Mouse (Mus musculus): ENCODE measurements around the gene Lrp5. TPM values are rescaled to one million over a fixed set of nuclear protein-coding genes. Genes with fewer than 3 reads are reported as not detected.

Gene Lrp5
- total and polyA plus RNA-seq, 2 experiments from 2014 or later = 1.1 to 17.6 TPM

- 90% methylated on average over 8 of the region's 8 CpGs for WGBS
- no peak overlapping the region for H3K9ac ChIP-seq (replicated peaks; ENCODE audit: low read length)
These were observed 9.6 kb upstream of the Lrp5 start for GRCm38 (mm10) chr19:3695976-3696375.

GRCm38 (mm10) chr19:3695471-3695870 lies 9.1 kb upstream of the Lrp5 start:
- H3K36me3 ChIP-seq (ENCODE audit: insufficient read depth, low read length) = no peaks in the 10 kb centered on the region
- DNase-seq (ENCODE audit: low spot score) (no peak), ATAC-seq (no peak)
- H3K9ac ChIP-seq (replicated peaks; ENCODE audit: low read length) = no peak overlapping the region
- no peaks in the 10 kb centered on the region for H3K9me3 ChIP-seq (ENCODE audit: low read length)
- no peak overlapping the region for H3K4me3 ChIP-seq (ENCODE audit: low read length)
- H3K27me3 ChIP-seq (ENCODE audit: insufficient read depth, low read length) = no peaks in the 10 kb centered on the region
- H3K27ac ChIP-seq = no peak overlapping the region
- no peak overlapping the region for H3K4me2 ChIP-seq (ENCODE audit: low read depth, low read length)
- TF ChIP-seq CTCF (IDR thresholded peaks at IDR 0.05; ENCODE audit: low read depth) = no peak
- H3K4me1 ChIP-seq (ENCODE audit: insufficient read depth, low read length) = no peaks in the 10 kb centered on the region
- 83% methylated on average over 4 of the region's 4 CpGs for WGBS

More at GRCm38 (mm10) chr19:3695976-3696375, 9.6 kb upstream of the Lrp5 start:
- H3K27ac ChIP-seq = no peak overlapping the region
- DNase-seq (ENCODE audit: low spot score) (no peak), ATAC-seq (no peak)
- H3K36me3 ChIP-seq (ENCODE audit: insufficient read depth, low read length) = no peaks in the 10 kb centered on the region
- H3K4me3 ChIP-seq (ENCODE audit: low read length) = no peak overlapping the region
- H3K9me3 ChIP-seq (ENCODE audit: low read length) = no peaks in the 10 kb centered on the region
- no peaks in the 10 kb centered on the region for H3K27me3 ChIP-seq (ENCODE audit: insufficient read depth, low read length)
- no peak for TF ChIP-seq CTCF (IDR thresholded peaks at IDR 0.05; ENCODE audit: low read depth)
- H3K4me1 ChIP-seq (ENCODE audit: insufficient read depth, low read length) = no peaks in the 10 kb centered on the region
- no peak overlapping the region for H3K4me2 ChIP-seq (ENCODE audit: low read depth, low read length)

GRCm38 (mm10) chr19:3695006-3695405 lies 8.6 kb upstream of the Lrp5 start:
- ATAC-seq (no peak), DNase-seq (ENCODE audit: low spot score) (no peak)
- Histone ChIP-seq H3K4me2 (ENCODE audit: low read depth, low read length) (no peak overlapping the region), H3K4me1 (ENCODE audit: insufficient read depth, low read length) (no peaks in the 10 kb centered on the region), H3K36me3 (ENCODE audit: insufficient read depth, low read length) (no peaks in the 10 kb centered on the region), H3K27me3 (ENCODE audit: insufficient read depth, low read length) (no peaks in the 10 kb centered on the region), H3K27ac (no peak overlapping the region), H3K4me3 (ENCODE audit: low read length) (no peak overlapping the region), H3K9me3 (ENCODE audit: low read length) (no peaks in the 10 kb centered on the region), H3K9ac (replicated peaks; ENCODE audit: low read length) (no peak overlapping the region)
- no peak for TF ChIP-seq CTCF (IDR thresholded peaks at IDR 0.05; ENCODE audit: low read depth)
- 42% methylated on average over 3 of the region's 3 CpGs for WGBS

GRCm38 (mm10) chr19:3694476-3694875 lies 8.1 kb upstream of the Lrp5 start:
- Histone ChIP-seq H3K4me1 (ENCODE audit: insufficient read depth, low read length) (no peaks in the 10 kb centered on the region), H3K4me2 (ENCODE audit: low read depth, low read length) (no peak overlapping the region), H3K4me3 (ENCODE audit: low read length) (no peak overlapping the region), H3K9ac (replicated peaks; ENCODE audit: low read length) (no peak overlapping the region), H3K27ac (no peak overlapping the region), H3K36me3 (ENCODE audit: insufficient read depth, low read length) (no peaks in the 10 kb centered on the region), H3K27me3 (ENCODE audit: insufficient read depth, low read length) (no peaks in the 10 kb centered on the region), H3K9me3 (ENCODE audit: low read length) (no peaks in the 10 kb centered on the region)
- no peak for TF ChIP-seq CTCF (IDR thresholded peaks at IDR 0.05; ENCODE audit: low read depth)
- no peak for DNase-seq (ENCODE audit: low spot score)
- WGBS = 80% methylated on average over 2 of the region's 2 CpGs
- no peak for ATAC-seq

DNA sequence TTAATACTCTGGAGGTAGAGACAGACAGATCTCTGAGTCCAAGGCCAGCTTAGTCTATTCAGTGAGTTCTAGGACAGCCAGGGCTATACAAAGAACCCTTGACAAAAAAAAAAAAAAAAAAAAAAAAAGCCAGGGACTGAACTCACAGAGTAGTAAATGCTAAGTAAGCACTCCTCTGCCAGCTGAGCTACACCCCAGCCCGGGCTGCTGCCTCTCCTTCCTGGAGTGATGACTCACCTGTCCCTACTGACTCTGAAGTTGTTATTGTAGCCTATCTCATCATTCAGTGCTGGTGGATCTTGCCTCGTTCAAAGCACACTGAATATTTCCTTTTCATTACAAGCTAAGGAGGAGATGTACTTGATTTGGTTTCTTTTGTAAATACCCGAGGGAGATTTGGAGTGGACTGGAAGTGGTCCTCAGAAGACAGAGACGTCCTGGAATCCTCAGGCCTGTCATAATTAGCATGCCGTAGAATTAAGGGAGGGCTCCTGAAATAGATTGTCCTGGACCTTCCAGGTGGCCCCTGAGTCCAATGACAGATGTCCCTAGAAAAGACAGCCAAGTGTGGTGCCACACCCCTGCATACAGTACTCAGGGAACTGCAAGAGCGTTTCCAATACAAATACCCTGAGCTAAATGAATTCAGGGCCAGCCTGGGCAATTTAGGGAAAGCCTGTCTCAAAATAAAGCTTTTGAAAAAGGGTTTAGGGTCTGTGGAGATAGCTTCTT lies 6.2 kb upstream of the Lrp5 start:
- H3K27ac ChIP-seq = no peak overlapping the region
- 0 out of 2 replicates have a peak, but pooled peaks cover 2% of the 10 kb centered on the region for H3K27me3 ChIP-seq (ENCODE audit: insufficient read depth, low read length)
- no peak for DNase-seq (ENCODE audit: low spot score)
- no peaks in the 10 kb centered on the region for H3K4me1 ChIP-seq (ENCODE audit: insufficient read depth, low read length)
- H3K4me3 ChIP-seq (ENCODE audit: low read length) = no peak overlapping the region
- H3K9me3 ChIP-seq (ENCODE audit: low read length) = no peaks in the 10 kb centered on the region
- 54% methylated on average over 6 of the region's 6 CpGs for WGBS
- no peak overlapping the region for H3K9ac ChIP-seq (replicated peaks; ENCODE audit: low read length)
- no peak for TF ChIP-seq CTCF (IDR thresholded peaks at IDR 0.05; ENCODE audit: low read depth)
- no peaks in the 10 kb centered on the region for H3K36me3 ChIP-seq (ENCODE audit: insufficient read depth, low read length)
- no peak overlapping the region for H3K4me2 ChIP-seq (ENCODE audit: low read depth, low read length)
- ATAC-seq = no peak

DNA sequence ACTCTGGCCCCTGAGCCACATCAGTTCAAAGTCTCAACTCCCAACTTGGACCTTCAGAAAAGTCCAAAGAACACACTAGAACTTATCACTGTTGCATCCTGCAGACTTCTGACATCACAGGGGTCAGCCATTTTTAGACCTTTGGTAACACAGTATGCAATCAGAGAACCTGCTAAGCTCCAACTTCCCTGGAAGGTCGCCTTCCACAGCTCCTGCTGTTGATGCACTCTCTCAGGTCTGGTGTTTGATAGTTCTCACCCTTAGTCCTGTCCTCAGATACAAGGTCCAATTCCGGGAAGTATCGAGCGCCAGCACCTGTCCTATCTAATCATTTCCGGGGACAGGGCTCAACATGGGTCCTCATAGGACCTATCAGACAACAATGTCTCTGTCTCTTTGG lies 5.0 kb upstream of the Lrp5 start:
- TF ChIP-seq CTCF (IDR thresholded peaks at IDR 0.05; ENCODE audit: low read depth) = no peak
- H3K4me1 ChIP-seq (ENCODE audit: insufficient read depth, low read length) = no peaks in the 10 kb centered on the region
- no peak overlapping the region for H3K4me3 ChIP-seq (ENCODE audit: low read length)
- WGBS = 94% methylated on average over 5 of the region's 5 CpGs
- no peaks in the 10 kb centered on the region for H3K36me3 ChIP-seq (ENCODE audit: insufficient read depth, low read length)
- no peak for ATAC-seq
- H3K9me3 ChIP-seq (ENCODE audit: low read length) = no peaks in the 10 kb centered on the region
- no peak overlapping the region for H3K27ac ChIP-seq
- H3K9ac ChIP-seq (replicated peaks; ENCODE audit: low read length) = no peak overlapping the region
- H3K27me3 ChIP-seq (ENCODE audit: insufficient read depth, low read length) = 0 out of 2 replicates have a peak, but pooled peaks cover 5% of the 10 kb centered on the region
- DNase-seq (ENCODE audit: low spot score) = no peak
- H3K4me2 ChIP-seq (ENCODE audit: low read depth, low read length) = no peak overlapping the region

DNA sequence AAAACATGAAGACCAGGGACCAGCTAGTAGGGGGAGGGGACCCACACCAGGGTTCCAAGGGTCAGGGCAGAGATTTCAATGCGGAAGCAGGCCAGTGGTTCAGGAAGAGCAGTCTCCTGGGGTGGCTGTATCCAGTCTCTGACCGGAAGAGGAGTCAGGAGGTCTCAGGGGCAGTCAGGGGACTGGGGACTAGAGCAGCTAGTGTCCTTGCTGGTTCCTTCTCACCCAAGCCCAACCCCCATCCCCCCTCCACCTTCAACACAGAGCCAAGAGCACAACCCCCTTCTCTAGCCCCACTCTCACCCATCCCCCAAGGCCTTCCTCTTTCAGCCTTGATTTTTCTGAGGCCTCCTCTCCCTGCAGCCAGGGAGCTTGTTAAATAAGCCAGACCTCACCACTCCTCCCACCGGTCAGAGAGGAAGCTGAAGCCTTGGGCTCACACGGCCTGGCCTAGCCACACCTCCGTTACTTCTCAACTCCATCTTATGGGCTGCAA lies 1.4 kb upstream of the Lrp5 start:
- no peaks in the 10 kb centered on the region for H3K9me3 ChIP-seq (ENCODE audit: low read length)
- 0 out of 2 replicates have a peak, but pooled peaks have one; percentile 13 for ATAC-seq
- no peak overlapping the region for H3K4me3 ChIP-seq (ENCODE audit: low read length)
- H3K27me3 ChIP-seq (ENCODE audit: insufficient read depth, low read length) = 0 out of 2 replicates have a peak, but pooled peaks cover 5% of the 10 kb centered on the region
- TF ChIP-seq CTCF (IDR thresholded peaks at IDR 0.05; ENCODE audit: low read depth) = no peak
- no peaks in the 10 kb centered on the region for H3K36me3 ChIP-seq (ENCODE audit: insufficient read depth, low read length)
- no peak overlapping the region; the same call in 1 of the 2 replicates for H3K27ac ChIP-seq
- no peak for DNase-seq (ENCODE audit: low spot score)
- H3K4me2 ChIP-seq (ENCODE audit: low read depth, low read length) = no peak overlapping the region
- no peak overlapping the region for H3K9ac ChIP-seq (replicated peaks; ENCODE audit: low read length)
- WGBS = 33% methylated on average over 5 of the region's 5 CpGs
- H3K4me1 ChIP-seq (ENCODE audit: insufficient read depth, low read length) = peaks cover 15% of the 10 kb centered on the region
